Mouse (Mus musculus) gastrocnemius, adult 2 months (tissue): ENCODE measurements around the gene Arrb2. TPM values are rescaled to one million over a fixed set of nuclear protein-coding genes. Genes with fewer than 3 reads are reported as not detected.

Experiments used
- DNase-seq: peaks from one replicate; pipeline ENCODE4 v3.0.0; 2022
- H3K27ac ChIP-seq: fragments of 200-600 bp; 2 replicates; pipeline ENCODE4 v1.8.1; 2022; ENCODE audit warnings: mild to moderate bottlenecking
- H3K4me3 ChIP-seq: fragments of 200-600 bp; 2 replicates; pipeline ENCODE4 v1.8.1; 2022; ENCODE audit warnings: mild to moderate bottlenecking, moderate library complexity
- CTCF ChIP-seq: fragments of 200-600 bp; IDR thresholded peaks from 2 replicates; pipeline ENCODE4 v1.8.1; 2022; ENCODE audit warnings: antibody characterized with exemption, mild to moderate bottlenecking, moderate library complexity
- intact Hi-C: fragments of 180-260 bp; cut with DNase I; formaldehyde crosslinking; loops from one replicate; pipeline ENCODE4 v1.15.1; 2025
- total RNA-seq, 2 experiments: library from RNA; stranded (reverse); gene quantifications; 2 replicates each; pipeline ENCODE4 v1.2.3; 2021

Arrb2 gene
- total RNA-seq, 2 experiments from 2014 or later = 8.3 to 8.4 TPM

- no peak for DNase-seq
- intact Hi-C loops = loop anchor here (1.0 to 10.0 kb wide), 2 partner anchors 75 to 173 kb away; no protein-coding TSS in a partner anchor
- Histone ChIP-seq H3K27ac (peak overlapping the region; percentile 92), H3K4me3 (peak overlapping the region; percentile 90)
- no peak for TF ChIP-seq CTCF
Observed at GRCm38 (mm10) chr11:70431574-70431973, 861 bp upstream of the Arrb2 start.

DNA sequence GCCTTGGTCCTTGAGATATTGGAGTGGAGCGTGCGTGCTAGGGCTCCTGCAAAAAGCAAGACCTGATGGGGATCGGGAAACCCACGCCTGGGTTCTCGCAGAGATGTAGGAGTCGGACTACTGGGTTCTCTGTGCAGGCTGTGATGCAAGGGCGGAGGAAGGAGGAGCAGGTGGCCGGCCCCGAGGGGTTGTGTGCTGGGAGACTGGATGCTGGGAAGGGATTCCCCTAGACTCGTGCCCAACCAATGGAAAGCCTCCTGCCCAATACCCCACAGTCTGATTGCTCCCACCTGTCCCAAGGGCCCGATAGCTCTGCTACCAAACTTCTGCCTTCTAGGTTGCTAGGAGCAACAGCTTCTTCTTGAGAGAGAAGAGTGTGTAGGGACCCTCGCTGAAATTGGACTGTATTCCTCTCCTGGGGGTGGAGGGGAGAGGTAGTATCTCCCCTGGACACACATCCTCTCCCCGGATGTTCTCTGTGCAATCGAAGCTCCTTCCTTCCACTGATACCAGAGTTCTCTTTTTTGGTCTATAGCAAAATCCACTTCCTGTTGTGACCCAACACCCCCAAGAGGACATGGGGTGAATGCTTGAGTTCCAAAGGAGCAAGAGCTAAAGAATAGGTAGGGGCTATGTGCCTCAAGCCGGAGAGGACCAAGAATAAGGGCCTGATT lies 597 bp downstream of the Arrb2 start:
- Histone ChIP-seq H3K4me3 (peak overlapping the region; percentile 90), H3K27ac (peak overlapping the region; percentile 92)
- no peak for DNase-seq
- intact Hi-C loops = loop anchor here (2.0 to 10.0 kb wide), 2 partner anchors 18 to 172 kb away; partner anchors contain the start of gene Med11
- no peak for TF ChIP-seq CTCF

DNA sequence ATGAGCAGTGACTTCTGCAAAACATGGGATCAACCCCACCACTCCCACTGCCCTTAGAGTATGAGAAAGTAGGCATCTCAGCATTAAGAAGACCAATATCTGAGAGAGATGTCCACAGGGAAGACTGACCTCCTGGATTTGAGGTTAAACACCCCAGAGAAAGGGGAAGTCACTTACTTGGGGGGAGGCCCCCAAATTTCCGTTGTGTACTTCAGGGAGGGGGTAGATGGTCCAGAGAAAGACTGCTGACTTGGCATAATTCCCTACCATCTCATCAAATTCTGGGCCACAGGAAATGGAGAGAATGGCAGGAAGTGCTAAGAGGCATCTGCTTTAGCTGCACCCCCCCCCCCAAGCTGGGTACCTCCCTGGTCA lies 1.1 kb downstream of the Arrb2 start:
- TF ChIP-seq CTCF = no peak
- Histone ChIP-seq H3K27ac (no peak overlapping the region), H3K4me3 (peak overlapping the region; percentile 90)
- intact Hi-C loops = loop anchor here (2.0 to 10.0 kb wide), 2 partner anchors 17 to 171 kb away; partner anchors contain the start of gene Med11
- DNase-seq = no peak

DNA sequence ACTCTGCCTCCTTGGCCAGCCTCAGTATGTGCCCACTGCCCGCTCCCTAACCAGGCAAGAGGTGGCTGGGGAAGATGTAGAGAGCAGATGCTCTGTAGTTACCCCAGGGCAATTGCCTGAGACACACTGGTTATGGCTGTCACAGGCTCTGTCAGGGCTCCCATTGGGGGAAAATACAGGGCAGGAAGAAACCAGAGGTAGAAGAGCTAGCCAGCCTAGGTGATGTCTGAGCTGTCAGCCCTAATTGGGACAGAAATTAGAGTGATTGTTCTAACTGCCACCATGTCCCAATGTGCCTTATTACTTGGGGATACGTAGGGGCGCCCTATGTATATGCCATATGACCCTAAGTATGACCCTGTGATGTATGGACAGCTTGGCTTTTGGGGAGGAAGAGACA lies 1.5 kb downstream of the Arrb2 start:
- no peak for TF ChIP-seq CTCF
- no peak overlapping the region for H3K27ac ChIP-seq
- intact Hi-C loops = loop anchor here (2.0 to 10.0 kb wide), 2 partner anchors 17 to 171 kb away; partner anchors contain the start of gene Med11
- no peak for DNase-seq
- H3K4me3 ChIP-seq = peak overlapping the region; percentile 28; the same call in 1 of the 2 replicates

GRCm38 (mm10) chr11:70435476-70435875 lies 3.0 kb downstream of the Arrb2 start:
- no peak for TF ChIP-seq CTCF
- no peak for DNase-seq
- Histone ChIP-seq H3K4me3 (no peak overlapping the region), H3K27ac (no peak overlapping the region)
- intact Hi-C loops = loop anchor here (10.0 kb wide), 1 partner anchor 169 kb away; no protein-coding TSS in a partner anchor

DNA sequence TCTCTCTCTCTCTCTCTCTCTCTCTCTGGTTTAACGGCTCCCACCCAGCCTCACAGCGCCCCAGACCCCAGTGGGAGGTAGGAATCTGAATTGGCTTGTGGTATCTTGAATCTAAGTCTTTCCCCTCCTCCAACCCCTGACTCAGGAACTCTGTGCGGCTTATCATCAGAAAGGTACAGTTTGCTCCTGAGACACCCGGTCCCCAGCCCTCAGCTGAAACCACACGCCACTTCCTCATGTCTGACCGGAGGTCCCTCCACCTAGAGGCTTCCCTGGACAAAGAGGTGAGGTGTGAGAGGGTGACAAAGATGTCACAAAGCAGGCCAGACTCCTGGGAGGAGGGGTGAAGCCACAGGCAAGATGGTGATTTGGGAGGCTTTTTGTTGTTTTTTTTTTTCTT lies 5.0 kb downstream of the Arrb2 start:
- no peak for TF ChIP-seq CTCF
- no peak for DNase-seq
- H3K27ac ChIP-seq = no peak overlapping the region
- H3K4me3 ChIP-seq = no peak overlapping the region
- intact Hi-C loops = loop anchor here (10.0 kb wide), 1 partner anchor 167 kb away; no protein-coding TSS in a partner anchor

- intact Hi-C loops = loop anchor here (10.0 kb wide), 1 partner anchor 166 kb away; no protein-coding TSS in a partner anchor
- no peak for DNase-seq
- H3K4me3 ChIP-seq = no peak overlapping the region
Observed at GRCm38 (mm10) chr11:70438728-70439374, 6.4 kb downstream of the Arrb2 start.

GRCm38 (mm10) chr11:70440637-70441036 lies 8.2 kb downstream of the Arrb2 start:
- intact Hi-C loops = no loop called here
- H3K27ac ChIP-seq = no peak overlapping the region
- DNase-seq = no peak
- no peak overlapping the region for H3K4me3 ChIP-seq
- TF ChIP-seq CTCF = no peak

More at GRCm38 (mm10) chr11:70438728-70439374, 6.4 kb downstream of the Arrb2 start:
- TF ChIP-seq CTCF = no peak
- H3K27ac ChIP-seq = no peak overlapping the region

DNA sequence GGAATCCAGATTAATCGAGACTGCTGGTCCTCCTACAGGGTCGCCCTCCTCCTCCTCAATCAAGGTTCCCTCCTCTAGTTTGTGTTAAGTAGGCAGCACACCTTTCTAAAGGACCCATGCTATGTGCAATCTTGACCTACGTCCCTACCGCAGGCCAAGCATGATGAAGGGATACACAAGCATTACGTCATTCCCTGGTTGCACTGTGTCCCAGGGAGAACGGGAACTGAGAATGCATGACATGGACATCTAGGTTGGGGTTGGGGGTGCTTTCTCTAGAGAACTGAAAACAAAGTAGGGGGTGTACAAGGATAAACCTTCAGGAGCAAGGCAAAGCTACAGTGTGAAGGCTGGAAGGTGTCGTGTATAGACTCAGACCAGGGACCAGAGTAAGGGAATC lies 9.4 kb downstream of the Arrb2 start:
- intact Hi-C loops = no loop called here
- H3K4me3 ChIP-seq = no peak overlapping the region
- DNase-seq = no peak
- no peak for TF ChIP-seq CTCF
- no peak overlapping the region for H3K27ac ChIP-seq

GRCm38 (mm10) chr11:70443964-70444363 lies 11.5 kb downstream of the Arrb2 start:
- no peak for TF ChIP-seq CTCF
- Histone ChIP-seq H3K27ac (no peak overlapping the region), H3K4me3 (no peak overlapping the region)
- intact Hi-C loops = no loop called here
- no peak for DNase-seq

GRCm38 (mm10) chr11:70444667-70445066 lies 12.2 kb downstream of the Arrb2 start:
- Histone ChIP-seq H3K4me3 (no peak overlapping the region), H3K27ac (no peak overlapping the region)
- no peak for DNase-seq
- intact Hi-C loops = no loop called here
- TF ChIP-seq CTCF = no peak

DNA sequence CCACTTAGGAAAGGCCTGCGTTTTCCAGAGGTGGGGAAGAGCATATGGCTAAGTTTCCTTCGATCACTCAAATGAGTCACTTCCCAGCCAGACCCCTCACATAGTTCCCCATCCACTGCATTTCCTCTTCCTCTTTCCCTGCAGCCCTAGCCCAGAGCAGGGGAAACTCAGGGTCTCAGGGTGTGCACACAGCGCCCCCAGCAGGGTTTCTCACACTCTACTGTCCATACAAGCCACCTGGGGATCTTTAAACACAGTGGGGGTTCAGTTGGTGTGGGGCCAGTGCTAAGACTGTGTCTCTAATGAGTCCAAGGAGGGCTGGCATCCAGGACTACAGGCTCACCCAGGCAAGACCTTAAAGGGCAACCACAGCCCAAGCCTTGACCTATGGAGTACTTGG lies 14.3 kb downstream of the Arrb2 start:
- no peak overlapping the region for H3K4me3 ChIP-seq
- intact Hi-C loops = no loop called here
- H3K27ac ChIP-seq = no peak overlapping the region
- no peak for DNase-seq
- no peak for TF ChIP-seq CTCF

DNA sequence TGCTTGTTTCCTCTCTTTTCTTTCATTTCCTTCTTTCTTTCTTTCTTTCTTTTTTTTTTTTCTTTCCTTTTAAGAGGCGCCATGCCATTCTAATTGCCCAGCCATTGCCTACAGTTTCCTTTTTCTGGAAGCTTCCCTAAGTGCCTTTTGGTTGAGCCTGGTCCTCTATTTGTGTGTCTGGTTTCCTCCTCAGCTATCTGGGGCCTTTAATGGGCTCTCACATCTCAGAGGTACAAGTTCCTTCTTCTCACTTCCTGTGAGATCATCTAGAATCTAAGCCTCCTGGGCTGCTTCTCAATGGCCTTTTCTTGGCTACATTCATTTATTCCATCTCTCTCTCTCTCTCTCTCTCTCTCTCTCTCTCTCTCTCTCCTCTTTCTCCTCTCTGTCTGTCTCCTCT lies 14.9 kb downstream of the Arrb2 start:
- TF ChIP-seq CTCF = no peak
- no peak overlapping the region for H3K4me3 ChIP-seq
- no peak overlapping the region for H3K27ac ChIP-seq
- no peak for DNase-seq
- intact Hi-C loops = no loop called here
